In genomic region chr10:108339872-108340271, GRCm38 (mm10) we compare ENCODE assay signal across 34 mouse cellular contexts. TPM values are rescaled to one million over a fixed set of nuclear protein-coding genes. Genes with fewer than 3 reads are reported as not detected.
"Had no signal": no experiment of that assay in that cellular context is flagged by ENCODE, and none has a peak within 500 bp of the region (broad histone marks: within the 10 kb centered on the region; RNA-seq: fewer than 3 reads in every experiment).

No protein-coding gene starts in this region.

- H3K9me3 ChIP-seq: limb, embryonic 10.5 days; limb, embryonic 12.5 days; limb, embryonic 13.5 days; limb, embryonic 15.5 days; liver, embryonic 12.5 days; liver, embryonic 13.5 days; liver, embryonic 15.5 days; lung, embryonic 15.5 days; megakaryocyte, embryonic 14.5 days; midbrain, embryonic 10.5 days; midbrain, embryonic 12.5 days; midbrain, embryonic 13.5 days; midbrain, embryonic 15.5 days; neural tube, embryonic 12.5 days; neural tube, embryonic 13.5 days had no signal

- H3K36me3 ChIP-seq: limb, embryonic 10.5 days; limb, embryonic 12.5 days; limb, embryonic 13.5 days; limb, embryonic 15.5 days; liver, embryonic 15.5 days; midbrain, embryonic 12.5 days; midbrain, embryonic 13.5 days; midbrain, embryonic 15.5 days; neural tube, embryonic 12.5 days; neural tube, embryonic 13.5 days had no signal

- H3K4me2 ChIP-seq: limb, embryonic 12.5 days; limb, embryonic 13.5 days; limb, embryonic 15.5 days; liver, embryonic 11.5 days; liver, embryonic 12.5 days; liver, embryonic 13.5 days; liver, embryonic 15.5 days; lung, embryonic 14.5 days; lung, embryonic 15.5 days; midbrain, embryonic 11.5 days; midbrain, embryonic 12.5 days; midbrain, embryonic 13.5 days; midbrain, embryonic 15.5 days; neural tube, embryonic 12.5 days; neural tube, embryonic 13.5 days had no signal

- ATAC-seq: liver, embryonic 12.5 days; liver, postnatal 0 days; lung, postnatal 0 days; midbrain, embryonic 13.5 days; midbrain, embryonic 15.5 days; midbrain, embryonic 16.5 days had no signal

- H3K27me3 ChIP-seq: limb, embryonic 12.5 days; limb, embryonic 13.5 days; limb, embryonic 15.5 days; liver, embryonic 12.5 days; liver, embryonic 13.5 days; liver, embryonic 15.5 days; lung, embryonic 15.5 days; megakaryocyte, embryonic 14.5 days; midbrain, embryonic 12.5 days; midbrain, embryonic 13.5 days; midbrain, embryonic 15.5 days; neural tube, embryonic 12.5 days; neural tube, embryonic 13.5 days had no signal

- H3K4me3 ChIP-seq: limb, embryonic 10.5 days; limb, embryonic 12.5 days; limb, embryonic 13.5 days; limb, embryonic 15.5 days; liver, embryonic 12.5 days; liver, embryonic 13.5 days; liver, embryonic 15.5 days; lung, embryonic 15.5 days; megakaryocyte, embryonic 14.5 days; midbrain, embryonic 10.5 days; midbrain, embryonic 12.5 days; midbrain, embryonic 13.5 days; midbrain, embryonic 15.5 days; myocyte; neural tube, embryonic 12.5 days; neural tube, embryonic 13.5 days had no signal

- H3K9ac ChIP-seq: limb, embryonic 12.5 days; limb, embryonic 13.5 days; limb, embryonic 15.5 days; liver, embryonic 12.5 days; liver, embryonic 13.5 days; liver, embryonic 14.5 days; liver, embryonic 15.5 days; liver, postnatal 0 days; lung, embryonic 14.5 days; lung, embryonic 15.5 days; midbrain, embryonic 12.5 days; midbrain, embryonic 13.5 days; midbrain, embryonic 15.5 days; neural tube, embryonic 12.5 days; neural tube, embryonic 13.5 days had no signal

- H3K27ac ChIP-seq: limb, embryonic 10.5 days; limb, embryonic 12.5 days; limb, embryonic 13.5 days; limb, embryonic 15.5 days; liver, embryonic 12.5 days; liver, embryonic 13.5 days; liver, embryonic 14.5 days; liver, embryonic 15.5 days; lung, embryonic 15.5 days; macrophage; midbrain, embryonic 10.5 days; midbrain, embryonic 12.5 days; midbrain, embryonic 13.5 days; midbrain, embryonic 15.5 days; neural tube, embryonic 12.5 days; neural tube, embryonic 13.5 days had no signal

- DNase-seq: left cerebral cortex, postnatal 4 days; liver; liver, embryonic 13.5 days; liver, postnatal 0 days; lung, adult 18-20 months; lung, adult 2 months; lung, embryonic 14.5 days; lung, postnatal 10 days; lung, postnatal 14 days; lung, postnatal 36 days; lung, postnatal 4 days; midbrain, embryonic 14.5 days had no signal

- H3K4me1 ChIP-seq: limb, embryonic 10.5 days; limb, embryonic 12.5 days; limb, embryonic 13.5 days; limb, embryonic 15.5 days; liver, embryonic 13.5 days; liver, embryonic 15.5 days; megakaryocyte, embryonic 14.5 days; midbrain, embryonic 15.5 days had no signal

RNA-seq across cellular contexts. Expression of gene Pawr, which starts 8.0 kb away (rescaled TPM):
- total RNA-seq: megakaryocyte-erythroid progenitor cell, adult 5-6 weeks had no signal
- polyA plus RNA-seq: macrophage had no signal
